Mouse (Mus musculus) testis, adult 2 months (tissue): ENCODE results near the gene Pam16. TPM values are rescaled to one million over a fixed set of nuclear protein-coding genes. Genes with fewer than 3 reads are reported as not detected.

Source experiments
- H3K27ac ChIP-seq: fragments of 200-500 bp; 2 replicates; pipeline ENCODE4 v1.5.1; 2012; ENCODE audit warnings: low read depth, low read length; ENCODE audit not compliant: control insufficient read depth, insufficient read depth
- H3K27me3 ChIP-seq: fragments of 200-500 bp; 2 replicates; pipeline ENCODE4 v1.6.1; 2012; ENCODE audit warnings: mild to moderate bottlenecking, low read length, moderate library complexity; ENCODE audit not compliant: control insufficient read depth, insufficient read depth
- H3K36me3 ChIP-seq: fragments of 200-500 bp; 2 replicates; pipeline ENCODE4 v1.6.1; 2012; ENCODE audit warnings: mild to moderate bottlenecking, low read length; ENCODE audit not compliant: control insufficient read depth, insufficient read depth
- H3K4me1 ChIP-seq: fragments of 200-500 bp; 2 replicates; pipeline ENCODE4 v1.6.1; 2012; ENCODE audit warnings: low read length; ENCODE audit not compliant: control insufficient read depth, insufficient read depth
- H3K4me3 ChIP-seq: fragments of 200-500 bp; 2 replicates; pipeline ENCODE4 v1.5.1; 2012; ENCODE audit warnings: low read depth, mild to moderate bottlenecking, low read length, moderate library complexity, mixed read lengths; ENCODE audit not compliant: control insufficient read depth
- CTCF ChIP-seq: fragments of 200-500 bp; IDR thresholded peaks from 2 replicates; pipeline ENCODE4 v1.5.1; 2012; ENCODE audit warnings: low read depth, mild to moderate bottlenecking, inconsistent platforms, low read length, moderate library complexity; ENCODE audit not compliant: control insufficient read depth, insufficient read depth, insufficient replicate concordance
- POLR2A ChIP-seq: fragments of 200-500 bp; IDR thresholded peaks from 2 replicates; pipeline ENCODE4 v1.6.1; 2012; ENCODE audit warnings: low read depth, mild to moderate bottlenecking, inconsistent platforms, low read length, moderate library complexity; ENCODE audit not compliant: control insufficient read depth
- polyA plus RNA-seq: library from polyadenylated mRNA; depleted of rRNA; stranded (reverse); fragments of >200 nt; gene quantifications from 2 replicates; pipeline ENCODE4 v1.2.3, GENCODE M21; 2012

The Pam16 gene
- polyA plus RNA-seq, 1 experiment: 114 TPM

DNA sequence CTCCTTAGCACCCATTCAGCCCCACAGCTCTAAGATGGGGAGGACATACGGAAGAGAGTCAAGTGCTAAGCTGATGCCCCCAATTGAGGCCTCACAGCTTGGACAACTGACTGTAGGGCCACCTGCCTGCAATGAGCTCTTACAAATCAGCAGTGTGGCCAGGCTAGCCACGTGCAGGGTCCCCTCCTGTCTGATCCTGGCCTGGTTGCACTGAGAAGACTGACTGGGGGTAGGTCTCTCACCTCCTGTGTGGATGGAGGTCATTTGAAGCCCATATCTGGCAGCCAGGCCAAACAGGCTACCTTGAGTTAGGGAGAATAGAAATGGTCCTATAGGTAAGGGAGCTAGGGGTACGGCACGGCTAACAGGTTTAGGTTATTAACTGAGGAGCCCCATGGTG lies 21.1 kb upstream of the Pam16 start:
- H3K4me3 ChIP-seq: no peak overlapping the region
- TF ChIP-seq CTCF: no peak
- TF ChIP-seq POLR2A: no peak
- no peaks in the 10 kb centered on the region for H3K36me3 ChIP-seq
- H3K27ac ChIP-seq: no peak overlapping the region
- peaks cover 14% of the 10 kb centered on the region; the same call in 1 of the 2 replicates for H3K4me1 ChIP-seq
- H3K27me3 ChIP-seq: no peaks in the 10 kb centered on the region

DNA sequence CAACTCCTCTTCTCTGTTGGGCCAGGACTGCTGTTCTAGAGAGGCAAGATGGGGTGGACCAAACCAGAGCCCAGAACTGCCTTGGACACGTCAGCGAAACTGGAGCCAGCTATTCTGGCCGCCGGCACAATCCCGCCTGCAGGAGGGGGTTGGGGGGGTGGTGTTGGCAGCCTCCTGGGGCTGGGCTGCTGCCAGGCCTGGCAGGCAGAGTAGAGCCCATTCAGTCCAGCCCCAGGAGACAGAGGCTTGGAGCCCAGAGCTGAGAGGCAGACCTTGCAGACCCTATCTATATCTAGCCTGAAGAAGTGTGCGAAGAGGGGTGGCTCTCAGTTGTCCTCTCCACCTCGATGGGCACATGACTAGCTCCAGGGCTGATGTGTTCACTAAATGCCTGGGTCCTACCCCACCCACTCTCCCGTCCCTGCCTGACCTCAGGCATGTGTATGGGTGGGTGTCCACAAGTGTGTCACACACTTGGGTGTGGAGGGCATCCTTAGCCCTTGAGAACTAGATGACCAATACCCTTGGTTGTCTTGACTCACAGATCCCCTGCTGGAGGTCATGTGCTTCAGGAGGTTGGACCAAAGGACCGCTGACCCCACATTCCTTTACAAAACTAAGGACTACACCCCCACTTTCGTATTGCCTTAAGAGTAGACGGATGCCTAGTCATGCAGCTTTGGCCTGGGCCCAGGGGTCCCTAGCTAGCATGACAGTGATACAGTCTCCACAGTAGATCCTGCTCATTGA lies 19.1 kb upstream of the Pam16 start:
- no peaks in the 10 kb centered on the region for H3K27me3 ChIP-seq
- peak overlapping the region; percentile 64 for H3K27ac ChIP-seq
- H3K4me1 ChIP-seq: peaks cover 23% of the 10 kb centered on the region
- TF ChIP-seq CTCF (no peak), POLR2A (no peak)
- H3K4me3 ChIP-seq: no peak overlapping the region
- H3K36me3 ChIP-seq: no peaks in the 10 kb centered on the region

DNA sequence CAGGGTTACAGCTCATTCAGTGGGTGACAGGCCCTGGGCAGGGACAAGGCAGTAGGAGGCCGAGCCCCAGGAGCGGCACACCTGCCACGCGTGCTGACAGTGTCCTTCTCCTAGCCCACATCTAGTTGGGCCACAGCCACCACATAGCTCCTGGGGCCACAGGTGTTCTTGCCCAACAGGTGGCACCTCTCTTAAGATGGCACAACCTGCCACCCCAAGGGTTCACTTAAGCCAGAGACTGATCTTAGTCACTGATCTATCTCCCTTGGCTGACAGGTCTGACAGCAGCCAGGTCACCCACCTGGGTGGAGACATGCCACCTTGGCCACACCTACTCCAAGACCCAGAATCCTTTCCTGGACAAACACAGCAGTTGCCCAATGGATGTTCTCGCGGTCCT lies 18.1 kb upstream of the Pam16 start:
- H3K4me1 ChIP-seq: peaks cover 23% of the 10 kb centered on the region
- TF ChIP-seq CTCF (no peak), POLR2A (no peak)
- no peaks in the 10 kb centered on the region for H3K27me3 ChIP-seq
- no peaks in the 10 kb centered on the region for H3K36me3 ChIP-seq
- no peak overlapping the region for H3K4me3 ChIP-seq
- H3K27ac ChIP-seq: peak overlapping the region; percentile 49

DNA sequence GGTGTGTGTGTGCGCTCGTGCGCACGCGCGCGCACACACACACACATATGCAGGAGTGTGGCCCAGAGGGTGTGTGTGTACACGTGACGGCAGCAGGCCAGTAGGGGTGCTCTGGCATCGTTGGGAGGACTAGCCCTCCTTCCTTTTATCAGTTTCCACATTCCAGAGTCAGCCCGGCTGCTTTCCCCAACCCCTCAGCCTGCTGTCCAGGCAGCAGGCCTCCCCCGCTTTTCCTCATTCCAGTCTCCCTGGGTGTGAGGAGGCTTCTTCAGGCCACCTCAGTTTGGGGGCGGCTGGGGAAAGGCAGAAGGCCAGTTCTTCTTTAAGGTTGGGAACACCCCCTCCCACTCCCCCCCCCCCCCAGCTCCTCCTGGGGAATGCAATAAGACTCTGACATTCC lies 17.4 kb upstream of the Pam16 start:
- Histone ChIP-seq H3K36me3 (no peaks in the 10 kb centered on the region), H3K27me3 (no peaks in the 10 kb centered on the region), H3K4me3 (no peak overlapping the region), H3K4me1 (peaks cover 23% of the 10 kb centered on the region), H3K27ac (peak overlapping the region; percentile 50; the same call in 1 of the 2 replicates)
- TF ChIP-seq CTCF: no peak
- no peak for TF ChIP-seq POLR2A

DNA sequence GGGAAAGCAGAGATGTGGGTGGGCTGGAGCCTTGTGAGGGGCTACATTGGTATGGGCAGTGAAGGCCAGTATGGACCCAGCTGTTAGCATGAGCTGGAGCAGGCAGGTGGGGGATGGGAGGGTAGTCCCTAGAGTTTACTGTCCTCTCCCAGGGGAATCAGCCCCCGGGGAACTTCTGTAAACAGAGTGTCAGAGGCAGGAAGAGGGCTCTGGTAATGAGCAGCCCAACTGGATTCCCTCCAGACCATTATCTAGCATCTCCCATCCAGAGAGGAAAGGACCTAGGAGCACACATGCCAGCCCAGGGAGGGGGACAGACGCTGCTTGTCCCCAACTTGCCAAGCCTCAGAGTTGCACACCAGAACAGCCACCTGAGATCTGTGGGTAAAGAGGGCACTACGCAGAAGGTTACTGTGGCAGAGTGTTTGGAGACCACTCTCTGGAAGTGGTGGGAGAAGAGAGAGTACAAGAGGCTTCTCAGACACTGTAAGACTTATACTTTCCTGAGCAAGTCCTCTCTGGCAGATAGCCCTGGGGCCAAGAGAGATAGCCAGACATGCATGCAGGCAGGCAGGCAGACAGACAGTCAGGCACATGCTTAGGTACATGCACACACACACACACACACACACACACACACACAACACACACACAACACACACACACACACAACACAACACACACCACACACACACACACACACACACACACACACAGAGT lies 16.5 kb upstream of the Pam16 start:
- H3K27me3 ChIP-seq: no peaks in the 10 kb centered on the region
- no peaks in the 10 kb centered on the region for H3K36me3 ChIP-seq
- TF ChIP-seq POLR2A (no peak), CTCF (no peak)
- peaks cover 23% of the 10 kb centered on the region for H3K4me1 ChIP-seq
- H3K27ac ChIP-seq: peak overlapping the region; percentile 50; the same call in 1 of the 2 replicates
- H3K4me3 ChIP-seq: peak overlapping the region; percentile 85

DNA sequence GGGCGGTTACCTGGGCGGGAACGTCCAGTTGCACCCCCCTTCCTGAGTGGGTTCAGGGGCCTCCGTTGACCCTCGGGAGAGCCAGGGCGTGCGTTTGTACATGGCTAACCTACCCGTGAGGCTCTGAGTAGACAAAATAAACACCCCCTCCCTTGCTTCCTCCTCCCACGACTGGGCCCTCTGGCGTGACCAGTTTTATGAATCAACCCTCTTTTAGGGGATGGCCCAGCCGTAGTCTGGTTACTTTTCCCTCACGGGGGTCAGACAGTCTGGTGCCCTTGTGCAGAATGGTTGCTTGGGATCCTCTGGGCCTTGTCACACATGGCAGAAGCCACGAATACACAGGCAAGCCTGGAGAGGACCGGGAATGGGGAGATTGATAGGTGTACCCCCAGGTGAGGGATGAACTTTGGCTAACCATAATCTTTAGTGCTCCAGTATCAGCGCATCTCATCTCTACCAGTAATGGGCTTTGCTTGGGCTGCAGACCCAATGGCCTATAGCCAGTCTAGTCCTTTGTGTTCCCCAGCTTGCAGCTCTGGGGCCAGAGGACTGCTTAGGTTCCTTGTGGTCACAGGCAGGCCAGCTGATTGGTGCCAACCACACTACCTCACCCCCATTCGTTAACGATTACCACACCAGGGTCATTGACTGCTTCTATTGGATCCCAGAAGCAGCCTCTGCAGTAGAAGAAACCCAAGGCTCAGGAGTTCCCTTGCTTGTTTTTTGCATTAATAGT lies 15.6 kb upstream of the Pam16 start:
- TF ChIP-seq CTCF (no peak), POLR2A (no peak)
- peak overlapping the region; percentile 51 for H3K27ac ChIP-seq

DNA sequence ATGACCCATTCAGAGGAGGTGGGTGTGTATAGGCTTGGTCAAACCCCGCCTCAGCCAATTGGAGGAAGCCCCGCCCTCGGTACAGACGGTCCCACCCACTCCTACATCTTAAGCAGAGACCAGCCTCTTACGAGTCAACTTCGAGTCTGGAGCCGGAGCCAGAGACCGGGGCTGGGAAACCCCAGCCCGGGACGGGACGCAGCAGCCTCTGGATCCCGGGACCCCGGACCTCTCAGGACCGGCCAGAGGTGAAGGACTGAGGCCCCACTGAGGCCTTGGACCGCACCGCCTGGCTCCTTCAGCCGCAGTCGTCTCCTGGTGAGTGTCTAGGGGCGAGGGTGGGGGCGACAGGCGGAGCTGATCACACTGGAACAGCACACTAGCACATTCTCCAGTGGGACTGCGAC lies 15.0 kb upstream of the Pam16 start, which contains the start of the genes Vasn and Dnaja3:
TSS of gene Vasn (plus strand) at position 111 of the 407 bp plus-strand sequence.
TSS of gene Dnaja3 (plus strand) at position 159 of the 407 bp plus-strand sequence.
- H3K27me3 ChIP-seq: no peaks in the 10 kb centered on the region
- peak within 1 kb of the TSS; percentile 51 for H3K27ac ChIP-seq
- no peak for TF ChIP-seq CTCF
- TF ChIP-seq POLR2A: peak; percentile 77
- no peaks in the 10 kb centered on the region for H3K36me3 ChIP-seq
- peak within 1 kb of the TSS; percentile 85 for H3K4me3 ChIP-seq
- peaks cover 20% of the 10 kb centered on the region for H3K4me1 ChIP-seq

More for the DNA sequence above, 15.6 kb upstream of the Pam16 start:
- Histone ChIP-seq H3K27me3 (no peaks in the 10 kb centered on the region), H3K36me3 (no peaks in the 10 kb centered on the region), H3K4me1 (peaks cover 22% of the 10 kb centered on the region), H3K4me3 (peak overlapping the region; percentile 85)
